Mouse (Mus musculus): ENCODE data around the gene Smc3. TPM values are rescaled to one million over a fixed set of nuclear protein-coding genes. Genes with fewer than 3 reads are reported as not detected.
A peak's percentile ranks its signal among the peaks of the same experiment; 100 is the strongest.

The Smc3 gene
- 78.8 and 78.9 TPM in 2 replicates for polyA plus RNA-seq (2014; fragmentation: Nextera tagmentation; extraction: Ambion mirVana)

DNA sequence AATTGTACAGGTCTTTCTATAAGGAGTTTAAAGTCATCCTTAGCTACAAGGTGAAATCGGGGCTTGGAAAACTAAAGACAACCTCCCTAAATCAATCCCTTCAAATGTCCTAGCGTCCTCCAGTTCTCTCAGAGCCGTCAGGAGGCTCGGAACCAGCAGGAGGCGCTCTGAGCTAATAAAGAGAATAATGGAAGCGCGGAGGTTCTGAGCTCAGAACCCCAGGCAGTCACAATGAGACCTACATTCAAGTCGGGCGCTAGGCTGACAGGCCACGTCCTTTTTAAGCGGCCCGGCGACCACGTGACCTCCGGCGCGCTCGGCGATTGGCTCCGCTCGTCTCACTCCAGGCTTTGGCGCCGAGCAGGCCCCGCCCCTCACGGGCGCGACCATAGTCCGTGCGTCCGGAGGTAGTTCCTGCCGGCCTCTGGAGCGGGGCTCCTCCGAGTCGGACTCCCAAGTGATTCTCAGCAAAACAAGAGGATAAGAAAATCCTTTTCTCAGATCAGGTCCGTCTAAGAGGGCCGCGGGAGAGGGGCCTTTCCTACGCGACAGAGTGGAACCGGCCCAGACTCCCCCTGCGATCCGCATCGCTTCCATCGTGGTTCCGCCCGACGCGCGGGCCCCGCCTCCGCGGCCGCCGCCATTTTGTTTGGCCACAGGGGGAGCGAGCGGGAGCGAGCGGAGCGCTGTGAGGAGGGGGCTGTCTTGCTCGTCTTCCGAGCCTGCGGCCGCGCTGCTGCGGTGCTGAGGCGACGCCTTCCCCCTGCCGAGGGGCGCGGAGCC lies at the start of gene Smc3:
Smc3 (plus strand) TSS at position 642 of the 783 bp plus-strand sequence.
- Histone ChIP-seq H3K27ac (ENCODE audit: low read length) (peak within 1 kb of the TSS; percentile 94), H3K9me3 (ENCODE audit: control insufficient read depth, low read depth, low read length) (no peaks in the 10 kb centered on the region), H3K4me3 (ENCODE audit: low read depth, low read length) (peak within 1 kb of the TSS; percentile 97), H3K27me3 (ENCODE audit: control insufficient read depth, insufficient read depth, low read length) (no peaks in the 10 kb centered on the region), H3K4me2 (replicated peaks; ENCODE audit: low read depth, low read length) (peak within 1 kb of the TSS; percentile 98), H3K4me1 (ENCODE audit: control insufficient read depth, insufficient read depth, low read length) (peaks cover 12% of the 10 kb centered on the region), H3K36me3 (ENCODE audit: control insufficient read depth, insufficient read depth, low read length) (peaks cover 4% of the 10 kb centered on the region), H3K9ac (replicated peaks; ENCODE audit: low read depth, low read length) (peak within 1 kb of the TSS; percentile 94)
- peak; percentile 97 for ATAC-seq (ENCODE audit: insufficient number of reproducible peaks, insufficient read depth, low FRiP score, low read depth)
- under 1% methylated on average over 69 of the region's 70 CpGs for WGBS

DNA sequence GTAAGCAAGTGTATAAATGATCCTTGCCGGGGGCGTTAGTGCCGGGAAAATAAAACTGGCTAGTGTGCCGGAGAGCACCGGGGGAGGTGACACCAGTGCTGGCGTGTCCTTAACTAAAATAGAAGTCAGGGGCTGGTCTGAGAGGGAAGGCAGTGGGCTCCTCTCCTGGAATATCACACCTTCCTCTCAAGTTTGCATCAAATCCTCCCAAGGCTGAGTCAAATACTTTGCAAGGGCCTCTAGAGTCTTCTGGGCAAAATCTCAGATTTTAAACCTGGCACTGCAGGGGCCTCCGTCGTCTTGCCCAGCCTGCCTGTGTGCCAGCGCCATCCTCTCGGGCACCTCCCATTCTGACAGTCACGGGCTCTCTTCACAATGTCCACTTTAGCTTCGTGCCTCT lies 49.2 kb upstream of the Smc3 start:
- no peak for ATAC-seq (ENCODE audit: insufficient number of reproducible peaks, insufficient read depth, low FRiP score, low read depth)
- Histone ChIP-seq H3K9ac (replicated peaks; ENCODE audit: low read depth, low read length) (no peak overlapping the region), H3K4me3 (ENCODE audit: low read depth, low read length) (no peak overlapping the region), H3K27me3 (ENCODE audit: control insufficient read depth, insufficient read depth, low read length) (no peaks in the 10 kb centered on the region), H3K4me1 (ENCODE audit: control insufficient read depth, insufficient read depth, low read length) (no peaks in the 10 kb centered on the region), H3K4me2 (replicated peaks; ENCODE audit: low read depth, low read length) (no peak overlapping the region), H3K27ac (ENCODE audit: low read length) (no peak overlapping the region), H3K36me3 (ENCODE audit: control insufficient read depth, insufficient read depth, low read length) (no peaks in the 10 kb centered on the region), H3K9me3 (ENCODE audit: control insufficient read depth, low read depth, low read length) (no peaks in the 10 kb centered on the region)
- 76% methylated on average over 12 of the region's 12 CpGs for WGBS

DNA sequence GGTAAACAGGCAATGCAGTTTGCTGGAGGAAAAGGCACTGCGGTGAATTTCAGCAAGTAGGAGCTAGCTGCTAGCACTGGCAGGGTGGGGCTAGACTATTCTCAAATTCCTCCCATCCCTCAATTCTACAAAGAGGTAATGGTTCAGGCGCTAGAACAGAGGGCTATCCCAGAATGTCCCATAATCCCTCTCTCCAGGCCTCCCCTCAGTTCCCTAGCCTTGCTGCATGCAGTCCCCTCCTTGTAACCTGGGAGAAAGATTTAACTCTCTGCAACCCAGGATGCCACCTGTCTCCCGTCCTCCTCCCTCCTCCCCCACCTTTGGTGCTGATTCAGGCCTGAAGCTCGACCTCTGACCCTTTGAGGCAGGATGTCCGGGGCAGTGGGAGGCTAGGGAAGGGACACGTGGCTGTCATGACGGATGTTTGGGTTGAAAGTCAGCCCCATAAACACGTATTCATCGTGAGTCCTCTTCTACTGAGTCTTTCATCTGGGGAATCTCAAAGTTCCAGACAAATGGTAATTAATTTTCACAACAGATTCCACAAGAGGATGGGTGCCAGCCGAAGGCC lies 47.9 kb upstream of the Smc3 start:
- Histone ChIP-seq H3K9me3 (ENCODE audit: control insufficient read depth, low read depth, low read length) (no peaks in the 10 kb centered on the region), H3K9ac (replicated peaks; ENCODE audit: low read depth, low read length) (no peak overlapping the region), H3K27ac (ENCODE audit: low read length) (no peak overlapping the region), H3K4me1 (ENCODE audit: control insufficient read depth, insufficient read depth, low read length) (peaks cover 2% of the 10 kb centered on the region; the same call in 1 of the 2 replicates), H3K4me3 (ENCODE audit: low read depth, low read length) (no peak overlapping the region), H3K4me2 (replicated peaks; ENCODE audit: low read depth, low read length) (no peak overlapping the region), H3K27me3 (ENCODE audit: control insufficient read depth, insufficient read depth, low read length) (no peaks in the 10 kb centered on the region), H3K36me3 (ENCODE audit: control insufficient read depth, insufficient read depth, low read length) (no peaks in the 10 kb centered on the region)
- ATAC-seq (ENCODE audit: insufficient number of reproducible peaks, insufficient read depth, low FRiP score, low read depth): no peak
- WGBS: 24% methylated on average over 10 of the region's 10 CpGs

DNA sequence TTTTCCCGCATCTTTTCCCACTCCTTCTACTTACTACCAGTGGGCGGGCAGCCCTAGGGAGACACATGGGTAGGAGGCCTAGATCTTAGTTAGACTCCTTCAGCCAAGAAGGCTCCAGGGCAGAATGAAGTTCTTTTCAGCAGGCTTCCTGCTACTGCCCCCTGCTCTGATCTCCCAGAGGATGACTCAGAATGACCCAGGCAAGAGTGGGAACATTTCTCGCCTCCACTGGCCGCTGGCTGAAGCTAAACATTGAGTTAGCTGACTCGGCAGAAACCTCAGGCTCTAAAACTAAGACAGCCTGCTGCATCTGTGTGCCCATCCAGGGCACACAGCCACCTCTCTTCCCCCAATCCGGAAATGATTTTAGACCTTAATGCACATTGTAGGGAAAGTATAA lies 47.4 kb upstream of the Smc3 start:
- Histone ChIP-seq H3K4me3 (ENCODE audit: low read depth, low read length) (no peak overlapping the region), H3K4me1 (ENCODE audit: control insufficient read depth, insufficient read depth, low read length) (peaks cover 6% of the 10 kb centered on the region; the same call in 1 of the 2 replicates), H3K4me2 (replicated peaks; ENCODE audit: low read depth, low read length) (no peak overlapping the region), H3K36me3 (ENCODE audit: control insufficient read depth, insufficient read depth, low read length) (no peaks in the 10 kb centered on the region), H3K9ac (replicated peaks; ENCODE audit: low read depth, low read length) (no peak overlapping the region), H3K27ac (ENCODE audit: low read length) (no peak overlapping the region), H3K27me3 (ENCODE audit: control insufficient read depth, insufficient read depth, low read length) (no peaks in the 10 kb centered on the region), H3K9me3 (ENCODE audit: control insufficient read depth, low read depth, low read length) (no peaks in the 10 kb centered on the region)
- WGBS: 36% methylated on average over 6 of the region's 6 CpGs
- no peak for ATAC-seq (ENCODE audit: insufficient number of reproducible peaks, insufficient read depth, low FRiP score, low read depth)

DNA sequence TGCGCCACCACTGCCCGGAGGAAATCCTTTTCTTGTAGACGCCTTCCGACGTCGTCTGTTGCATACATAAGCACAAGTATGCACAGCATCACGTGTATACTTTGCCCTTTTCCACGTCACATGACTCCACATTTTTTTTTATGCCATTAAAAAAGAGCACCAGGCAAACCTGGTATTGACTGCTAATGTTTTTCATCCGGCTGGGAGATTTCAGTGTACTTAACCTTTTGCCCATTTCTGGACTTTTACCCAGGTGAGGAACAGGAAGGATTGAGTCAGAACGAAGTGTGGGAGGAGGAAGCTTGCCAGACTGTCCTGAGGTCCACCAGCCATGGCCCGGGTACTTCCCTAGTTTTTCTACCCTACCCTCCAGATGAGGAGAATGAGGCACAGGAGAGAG lies 45.8 kb upstream of the Smc3 start:
- WGBS: 81% methylated on average over 11 of the region's 11 CpGs
- H3K9ac ChIP-seq (replicated peaks; ENCODE audit: low read depth, low read length): no peak overlapping the region
- no peak for ATAC-seq (ENCODE audit: insufficient number of reproducible peaks, insufficient read depth, low FRiP score, low read depth)
- peaks cover 6% of the 10 kb centered on the region; the same call in 1 of the 2 replicates for H3K4me1 ChIP-seq (ENCODE audit: control insufficient read depth, insufficient read depth, low read length)
- H3K36me3 ChIP-seq (ENCODE audit: control insufficient read depth, insufficient read depth, low read length): no peaks in the 10 kb centered on the region
- H3K27ac ChIP-seq (ENCODE audit: low read length): no peak overlapping the region
- H3K27me3 ChIP-seq (ENCODE audit: control insufficient read depth, insufficient read depth, low read length): no peaks in the 10 kb centered on the region
- no peak overlapping the region for H3K4me2 ChIP-seq (replicated peaks; ENCODE audit: low read depth, low read length)
- no peak overlapping the region for H3K4me3 ChIP-seq (ENCODE audit: low read depth, low read length)
- H3K9me3 ChIP-seq (ENCODE audit: control insufficient read depth, low read depth, low read length): no peaks in the 10 kb centered on the region

DNA sequence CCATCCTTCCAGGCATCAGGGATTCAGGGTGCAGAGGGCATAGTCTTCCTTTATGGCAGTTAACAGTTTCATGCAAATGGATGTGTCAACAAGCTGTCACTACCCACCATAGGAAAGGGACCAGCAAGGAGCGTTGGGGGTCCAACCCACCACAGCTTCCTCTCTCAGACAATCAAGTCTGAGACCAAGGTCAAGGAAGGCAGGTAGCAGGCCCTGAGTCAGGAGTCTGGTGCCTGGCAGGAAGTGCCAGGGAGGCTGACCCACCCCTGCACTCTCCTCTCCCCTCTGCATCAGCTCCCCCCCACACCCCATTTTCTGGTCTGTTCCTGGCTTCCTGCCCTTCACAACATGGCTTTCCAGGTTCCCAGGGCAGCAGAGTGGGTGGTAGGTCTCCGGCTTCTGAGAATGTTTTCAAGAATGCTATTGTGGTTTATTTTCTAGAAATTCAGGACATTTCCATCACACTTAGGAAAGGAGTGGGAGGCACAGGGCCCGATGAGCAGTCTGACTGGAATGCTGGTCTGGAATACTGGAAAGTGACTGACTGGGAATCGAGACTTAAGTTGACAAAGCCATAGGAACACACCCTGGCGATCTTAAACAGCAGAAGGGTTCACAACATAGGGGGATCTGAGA lies 45.1 kb upstream of the Smc3 start:
- no peak overlapping the region for H3K4me3 ChIP-seq (ENCODE audit: low read depth, low read length)
- H3K27ac ChIP-seq (ENCODE audit: low read length): no peak overlapping the region
- H3K36me3 ChIP-seq (ENCODE audit: control insufficient read depth, insufficient read depth, low read length): no peaks in the 10 kb centered on the region
- H3K4me1 ChIP-seq (ENCODE audit: control insufficient read depth, insufficient read depth, low read length): peaks cover 6% of the 10 kb centered on the region; the same call in 1 of the 2 replicates
- no peak for ATAC-seq (ENCODE audit: insufficient number of reproducible peaks, insufficient read depth, low FRiP score, low read depth)
- H3K9me3 ChIP-seq (ENCODE audit: control insufficient read depth, low read depth, low read length): no peaks in the 10 kb centered on the region
- H3K9ac ChIP-seq (replicated peaks; ENCODE audit: low read depth, low read length): no peak overlapping the region
- H3K4me2 ChIP-seq (replicated peaks; ENCODE audit: low read depth, low read length): no peak overlapping the region
- no peaks in the 10 kb centered on the region for H3K27me3 ChIP-seq (ENCODE audit: control insufficient read depth, insufficient read depth, low read length)
- 74% methylated on average over 5 of the region's 5 CpGs for WGBS

DNA sequence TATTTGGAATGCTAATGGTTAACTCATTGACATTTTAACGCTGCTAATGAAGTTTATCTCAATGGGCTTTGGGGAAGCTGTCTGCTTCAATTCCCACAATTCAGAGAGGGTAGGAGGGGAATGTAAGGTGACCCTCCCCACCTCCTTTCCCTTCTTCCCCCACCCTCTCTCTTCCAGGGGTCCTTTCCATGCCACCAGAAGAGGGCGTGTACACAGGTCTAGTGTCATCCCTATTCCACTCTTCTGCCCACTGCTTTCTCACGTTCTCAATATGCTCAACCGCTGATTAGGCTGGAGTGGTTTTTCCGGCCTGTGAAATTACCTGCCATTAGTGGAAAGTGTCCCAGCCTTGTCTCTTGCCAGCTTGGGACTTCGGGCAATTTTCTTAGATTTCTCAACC lies 43.4 kb upstream of the Smc3 start:
- ATAC-seq (ENCODE audit: insufficient number of reproducible peaks, insufficient read depth, low FRiP score, low read depth): no peak
- Histone ChIP-seq H3K9me3 (ENCODE audit: control insufficient read depth, low read depth, low read length) (no peaks in the 10 kb centered on the region), H3K27ac (ENCODE audit: low read length) (no peak overlapping the region), H3K4me1 (ENCODE audit: control insufficient read depth, insufficient read depth, low read length) (peaks cover 6% of the 10 kb centered on the region; the same call in 1 of the 2 replicates), H3K36me3 (ENCODE audit: control insufficient read depth, insufficient read depth, low read length) (no peaks in the 10 kb centered on the region), H3K4me3 (ENCODE audit: low read depth, low read length) (no peak overlapping the region), H3K27me3 (ENCODE audit: control insufficient read depth, insufficient read depth, low read length) (no peaks in the 10 kb centered on the region), H3K4me2 (replicated peaks; ENCODE audit: low read depth, low read length) (peak overlapping the region; percentile 28), H3K9ac (replicated peaks; ENCODE audit: low read depth, low read length) (no peak overlapping the region)
- WGBS: 29% methylated on average over 6 of the region's 6 CpGs

DNA sequence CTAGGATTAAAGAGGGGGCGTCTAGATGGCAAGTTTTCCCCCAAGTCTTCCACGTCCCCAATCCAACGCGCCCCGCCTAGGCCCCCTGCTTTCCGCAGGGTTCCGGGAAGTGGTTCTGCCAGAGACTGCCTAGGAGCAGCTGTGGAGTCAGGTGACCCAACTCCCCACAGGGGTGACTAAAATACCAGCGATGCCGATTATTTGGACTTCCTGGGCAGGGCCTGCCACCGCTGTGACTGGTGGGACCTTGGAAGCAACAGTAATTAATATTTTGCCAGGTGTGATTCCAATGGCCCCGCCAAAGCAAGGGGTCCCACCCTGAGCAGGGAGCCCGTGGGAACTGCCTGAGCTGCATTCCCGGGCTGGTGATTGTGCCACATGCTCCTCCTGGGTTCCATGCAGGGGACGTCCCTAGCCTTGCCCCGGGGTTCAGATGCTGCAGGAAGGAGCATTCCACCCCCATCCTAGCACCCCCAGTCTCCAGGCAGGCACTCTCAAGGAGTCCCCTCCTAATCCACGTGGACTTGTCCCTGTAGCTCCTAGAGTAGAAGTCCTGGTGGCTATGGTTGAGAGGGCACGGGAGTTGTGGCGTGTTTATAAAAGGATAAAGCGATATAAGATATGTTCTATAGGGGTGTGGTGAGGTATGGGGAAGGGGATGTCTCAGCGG lies 42.8 kb upstream of the Smc3 start:
- Histone ChIP-seq H3K4me1 (ENCODE audit: control insufficient read depth, insufficient read depth, low read length) (peaks cover 6% of the 10 kb centered on the region; the same call in 1 of the 2 replicates), H3K4me3 (ENCODE audit: low read depth, low read length) (no peak overlapping the region), H3K27me3 (ENCODE audit: control insufficient read depth, insufficient read depth, low read length) (no peaks in the 10 kb centered on the region), H3K9ac (replicated peaks; ENCODE audit: low read depth, low read length) (no peak overlapping the region), H3K4me2 (replicated peaks; ENCODE audit: low read depth, low read length) (peak overlapping the region; percentile 28), H3K36me3 (ENCODE audit: control insufficient read depth, insufficient read depth, low read length) (no peaks in the 10 kb centered on the region), H3K27ac (ENCODE audit: low read length) (no peak overlapping the region), H3K9me3 (ENCODE audit: control insufficient read depth, low read depth, low read length) (no peaks in the 10 kb centered on the region)
- peak; percentile 61; the same call in 1 of the 2 replicates for ATAC-seq (ENCODE audit: insufficient number of reproducible peaks, insufficient read depth, low FRiP score, low read depth)
- WGBS: 25% methylated on average over 20 of the region's 20 CpGs

All from stomach, embryonic 14.5 days (tissue).